Mouse (Mus musculus) liver, embryonic 14.5 days (tissue): Measurements from ENCODE around the gene Tspan3. TPM values are rescaled to one million over a fixed set of nuclear protein-coding genes. Genes with fewer than 3 reads are reported as not detected.

Experiments
- ATAC-seq: fragments of 200-750 bp; cut with Nextera tagmentation; 2 replicates; pipeline ENCODE4 v1.8.0; 2017; ENCODE audit warnings: moderate number of reproducible peaks, mild to moderate bottlenecking, moderate library complexity; ENCODE audit not compliant: insufficient read depth
- DNase-seq, 3 experiments: peaks; one replicate each; pipeline ENCODE4 v3.0.0-alpha.2; 2012 to 2013; ENCODE audit warnings: low read depth in 3 of 3, low spot score in 3 of 3
- H3K27ac ChIP-seq: fragments of 300-500 bp; sonication (generic); 2 replicates; pipeline ENCODE4 v1.5.1; 2014; ENCODE audit warnings: moderate library complexity, mild to moderate bottlenecking, control low read depth, inconsistent platforms
- H3K27me3 ChIP-seq: fragments of 300-500 bp; sonication (generic); 2 replicates; pipeline ENCODE4 v1.6.1; 2014; ENCODE audit warnings: mild to moderate bottlenecking, low read length, moderate library complexity; ENCODE audit not compliant: control insufficient read depth, insufficient read depth
- H3K36me3 ChIP-seq: fragments of 300-500 bp; sonication (generic); replicated peaks from 2 replicates; pipeline ENCODE4 v1.6.1; 2014; ENCODE audit warnings: low read depth; ENCODE audit not compliant: control insufficient read depth, insufficient read depth
- H3K4me1 ChIP-seq, 2 experiments: fragments of 200-500 bp in 1 of 2; fragments of 300-500 bp in 1 of 2; sonication (generic) in 1 of 2; replicated peaks; 2 replicates each; pipeline ENCODE4 v1.6.1; 2012 to 2014; ENCODE audit warnings: antibody characterized with exemption in 1 of 2, inconsistent platforms in 1 of 2, low read length in 1 of 2; ENCODE audit not compliant: control insufficient read depth in 2 of 2, insufficient read depth in 2 of 2
- H3K4me2 ChIP-seq: fragments of 300-500 bp; sonication (generic); 2 replicates; pipeline ENCODE4 v1.6.1; 2014; ENCODE audit warnings: low read depth, mild to moderate bottlenecking, control low read depth, moderate library complexity
- H3K4me3 ChIP-seq, 2 experiments: fragments of 200-500 bp in 1 of 2; fragments of 300-500 bp in 1 of 2; sonication (generic) in 1 of 2; 2 replicates each; pipeline ENCODE4 v1.5.1; 2012 to 2014; ENCODE audit warnings: low read depth in 2 of 2, low read length in 2 of 2, mild to moderate bottlenecking in 2 of 2, control low read depth in 1 of 2, inconsistent platforms in 1 of 2, moderate library complexity in 1 of 2; ENCODE audit not compliant: insufficient read depth in 1 of 2
- H3K9ac ChIP-seq: fragments of 300-500 bp; sonication (generic); replicated peaks from 2 replicates; pipeline ENCODE4 v1.6.1; 2014; ENCODE audit warnings: mild to moderate bottlenecking, control low read depth, moderate library complexity
- H3K9me3 ChIP-seq: fragments of 300-500 bp; sonication (generic); 2 replicates; pipeline ENCODE4 v1.6.1; 2016; ENCODE audit warnings: low read length, mixed read lengths; ENCODE audit not compliant: control insufficient read depth
- CTCF ChIP-seq: IDR thresholded peaks from 2 replicates; pipeline ENCODE4 v1.5.1; 2016; ENCODE audit warnings: antibody characterized with exemption, low read depth, control low read depth
- EP300 ChIP-seq: IDR thresholded peaks from 2 replicates; pipeline ENCODE4 v1.6.1; 2016; ENCODE audit warnings: antibody characterized with exemption, low read depth
- WGBS: fragments of 180-500 bp; shearing (Covaris S2); extraction: QIAGEN DNeasy Blood & Tissue Kit; methylation state at CpG from one replicate; pipeline ENCODE4 v1.1.7; 2014; ENCODE audit not compliant: insufficient replicate concordance; 5-methylcytosine and 5-hydroxymethylcytosine counted together
- polyA plus RNA-seq, 2 experiments: library from polyadenylated mRNA; depleted of rRNA in 1 of 2; stranded (reverse) in 1 of 2; unstranded in 1 of 2; fragments of >200 nt; fragmentation: Nextera tagmentation in 1 of 2; extraction: Ambion mirVana in 1 of 2; gene quantifications; 2 replicates each; pipeline versions ENCODE4 v1.2.1 to v1.2.3; 2012 to 2014

Gene Tspan3
- polyA plus RNA-seq, 2 experiments = 15.3 to 22.4 TPM

DNA sequence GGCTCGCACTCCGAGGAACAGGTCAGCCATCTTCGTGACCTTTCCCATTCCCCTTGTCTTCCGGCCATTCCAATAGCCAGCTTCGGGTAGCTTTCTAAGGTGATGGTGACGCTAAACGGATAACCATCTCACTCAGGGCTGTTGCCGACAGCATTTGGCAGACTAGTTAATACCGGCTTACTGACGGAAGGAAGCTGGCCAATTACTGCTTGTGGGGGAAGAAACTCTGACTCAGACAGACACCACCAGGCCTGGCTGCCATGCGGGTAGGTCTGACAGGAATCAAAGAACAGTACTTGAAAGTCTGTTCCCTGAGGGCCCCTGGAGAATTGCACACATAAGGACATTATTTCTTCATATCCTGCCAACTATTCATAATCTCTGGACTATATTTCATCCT lies 40.1 kb upstream of the Tspan3 start:
- no peak overlapping the region for H3K9ac ChIP-seq
- H3K4me3 ChIP-seq = no peak overlapping the region
- H3K27ac ChIP-seq = no peak overlapping the region
- DNase-seq (no peak), ATAC-seq (no peak)
- H3K36me3 ChIP-seq = no peaks in the 10 kb centered on the region
- no peak overlapping the region for H3K4me2 ChIP-seq
- no peaks in the 10 kb centered on the region for H3K4me1 ChIP-seq
- H3K27me3 ChIP-seq = no peaks in the 10 kb centered on the region
- H3K9me3 ChIP-seq = no peaks in the 10 kb centered on the region
- WGBS = 82% methylated on average over 11 of the region's 11 CpGs
- TF ChIP-seq CTCF (no peak), EP300 (no peak)

DNA sequence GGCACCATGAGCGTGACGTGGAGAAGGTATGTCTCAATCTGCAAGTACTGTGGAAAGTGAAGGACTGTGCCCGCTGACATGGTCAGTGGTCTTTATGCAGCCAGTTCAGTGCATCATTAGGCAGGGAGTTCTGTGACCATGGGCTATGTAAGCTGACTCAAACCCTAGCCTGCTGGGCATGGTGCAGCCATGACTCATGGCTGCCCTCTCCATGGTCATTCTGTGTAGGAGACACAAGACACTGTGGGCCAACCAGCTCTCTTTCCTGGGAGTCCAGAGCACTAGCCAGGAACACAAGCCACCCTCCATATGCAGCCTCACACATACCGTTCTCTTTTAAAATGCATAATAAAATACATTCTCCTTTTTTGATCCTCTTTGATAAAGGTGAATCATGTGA lies 39.0 kb upstream of the Tspan3 start:
- 69% methylated on average over 4 of the region's 4 CpGs for WGBS
- DNase-seq = no peak

DNA sequence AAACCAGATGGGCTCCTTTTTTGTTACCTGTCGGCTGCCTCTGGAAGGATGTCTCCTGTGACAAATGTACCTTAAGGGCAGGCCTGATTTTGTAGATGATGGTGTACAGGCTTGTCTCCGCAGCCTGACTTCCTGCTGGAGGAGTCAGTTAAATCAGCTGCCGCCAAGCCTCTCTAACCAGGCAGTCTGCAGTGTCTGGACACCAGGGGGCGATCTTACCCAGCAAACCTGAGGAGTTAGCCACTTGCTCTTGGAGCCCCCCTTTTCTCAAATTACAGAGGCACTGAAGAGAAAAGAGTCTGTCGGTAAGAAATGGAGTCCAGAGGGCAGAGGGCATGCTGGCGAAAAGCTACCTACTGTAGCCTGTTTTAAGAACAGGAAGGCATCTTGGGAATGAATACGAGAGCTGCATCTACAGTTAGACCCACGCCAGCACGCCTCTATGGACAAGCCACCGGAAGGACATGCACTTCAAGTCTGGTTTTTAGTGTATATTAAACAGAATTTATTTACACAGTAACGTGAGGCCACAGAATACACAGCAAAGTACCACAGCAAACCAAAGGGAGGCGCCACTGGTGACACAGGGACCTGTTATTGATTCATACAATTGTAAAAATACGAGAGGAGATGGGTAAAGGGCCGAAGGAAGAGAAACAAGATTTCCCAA lies 35.5 kb upstream of the Tspan3 start:
- no peak for ATAC-seq
- WGBS = 38% methylated on average over 14 of the region's 14 CpGs
- no peaks in the 10 kb centered on the region for H3K27me3 ChIP-seq
- H3K4me1 ChIP-seq = no peaks in the 10 kb centered on the region
- H3K9me3 ChIP-seq = no peaks in the 10 kb centered on the region
- H3K27ac ChIP-seq = no peak overlapping the region
- no peak overlapping the region for H3K9ac ChIP-seq
- no peaks in the 10 kb centered on the region for H3K36me3 ChIP-seq
- TF ChIP-seq CTCF (peak; percentile 85), EP300 (no peak)
- H3K4me2 ChIP-seq = no peak overlapping the region
- DNase-seq = peak; percentile 24 to 30 (median 27)
- H3K4me3 ChIP-seq = no peak overlapping the region

More for the DNA sequence above, 39.0 kb upstream of the Tspan3 start:
- Histone ChIP-seq H3K27me3 (no peaks in the 10 kb centered on the region), H3K27ac (no peak overlapping the region), H3K4me2 (no peak overlapping the region), H3K36me3 (no peaks in the 10 kb centered on the region), H3K4me3 (no peak overlapping the region), H3K4me1 (no peaks in the 10 kb centered on the region), H3K9me3 (no peaks in the 10 kb centered on the region), H3K9ac (no peak overlapping the region)
- TF ChIP-seq EP300 (no peak), CTCF (no peak)
- no peak for ATAC-seq

DNA sequence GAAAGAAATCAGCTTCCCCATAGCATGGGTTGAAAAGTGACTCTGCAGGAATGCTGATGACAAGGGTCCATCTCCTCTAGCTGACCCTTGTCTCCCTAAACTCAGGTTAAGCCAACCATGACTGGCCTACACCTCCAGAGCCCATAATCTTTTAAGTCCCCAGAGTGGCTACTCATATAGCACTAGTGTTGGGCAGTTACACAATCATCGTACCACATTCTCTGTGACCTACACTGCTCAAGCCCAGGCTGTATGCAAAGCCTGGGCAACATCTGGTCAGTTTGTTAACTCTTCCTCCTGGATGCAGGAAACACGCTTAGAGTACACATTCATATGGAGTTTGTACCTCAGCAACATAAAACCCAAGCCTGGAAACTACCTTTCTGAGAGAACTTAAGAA lies 34.9 kb upstream of the Tspan3 start:
- WGBS = 44% methylated on average over 2 of the region's 2 CpGs
- TF ChIP-seq CTCF (no peak), EP300 (no peak)
- no peaks in the 10 kb centered on the region for H3K4me1 ChIP-seq
- no peaks in the 10 kb centered on the region for H3K36me3 ChIP-seq
- no peaks in the 10 kb centered on the region for H3K9me3 ChIP-seq
- no peak overlapping the region for H3K4me2 ChIP-seq
- no peak overlapping the region for H3K9ac ChIP-seq
- H3K27ac ChIP-seq = no peak overlapping the region
- ATAC-seq = no peak
- no peaks in the 10 kb centered on the region for H3K27me3 ChIP-seq
- DNase-seq = no peak
- no peak overlapping the region for H3K4me3 ChIP-seq

DNA sequence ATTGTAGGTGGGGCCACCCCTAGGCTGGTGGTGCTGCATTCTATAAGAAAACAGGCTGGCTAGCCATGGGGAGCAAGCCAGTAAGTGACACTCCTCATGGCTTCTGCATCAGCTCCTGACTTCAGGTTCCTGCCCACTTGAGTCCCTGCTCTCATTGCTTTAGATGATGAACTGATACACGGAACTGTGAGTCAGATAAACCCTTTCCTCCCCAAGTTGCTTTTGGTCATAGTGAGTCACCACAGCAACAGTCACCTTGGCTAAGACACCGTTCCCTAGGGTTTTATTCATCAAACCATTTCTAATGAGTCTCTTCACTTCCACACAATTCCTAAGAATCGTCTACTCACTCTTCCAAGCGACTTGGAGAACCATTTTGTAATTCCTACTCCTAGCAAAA lies 31.6 kb upstream of the Tspan3 start:
- TF ChIP-seq EP300 (no peak), CTCF (no peak)
- H3K27ac ChIP-seq = no peak overlapping the region
- no peak overlapping the region for H3K9ac ChIP-seq
- no peaks in the 10 kb centered on the region for H3K4me1 ChIP-seq
- ATAC-seq (no peak), DNase-seq (no peak)
- no peak overlapping the region for H3K4me2 ChIP-seq
- H3K36me3 ChIP-seq = no peaks in the 10 kb centered on the region
- WGBS = 67% methylated on average over 4 of the region's 4 CpGs
- no peaks in the 10 kb centered on the region for H3K27me3 ChIP-seq
- H3K4me3 ChIP-seq = no peak overlapping the region
- H3K9me3 ChIP-seq = no peaks in the 10 kb centered on the region
